In the genomic region with DNA sequence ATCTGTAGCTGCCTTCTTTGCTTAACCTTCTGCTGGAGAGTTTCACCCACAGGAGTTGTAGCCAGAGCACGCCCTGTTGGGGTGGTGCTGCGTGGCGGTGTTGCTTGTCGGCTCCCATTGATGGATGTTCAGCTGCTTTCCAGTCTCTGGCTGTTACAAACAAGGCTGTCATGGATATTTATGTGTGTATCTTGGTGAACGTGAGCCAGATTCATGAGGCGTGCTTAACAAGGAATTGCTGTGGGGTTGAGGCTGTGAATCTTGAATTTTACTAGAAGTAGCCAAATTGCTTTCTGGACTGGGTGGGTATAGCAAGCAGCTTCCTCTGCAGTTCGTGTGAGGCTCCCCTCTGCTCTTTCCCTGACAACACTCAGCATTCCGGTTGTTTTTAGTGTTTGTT, we compare ENCODE assay signal across 21 mouse cellular contexts.
DNase-seq lines count a peak whose midpoint lies in the region; ATAC-seq and TF ChIP-seq lines count a peak whose summit lies in the region.
"Had no signal": no experiment of that assay in that cellular context is flagged by ENCODE, and none has a peak within 500 bp of the region (broad histone marks: within the 10 kb centered on the region; RNA-seq: fewer than 3 reads in every experiment).

No protein-coding gene starts in this region.

- no peak for ATAC-seq in hindbrain, postnatal 0 days
- ATAC-seq in hindbrain, embryonic 11.5 days (ENCODE audit: low FRiP score) = no peak
- ATAC-seq in lung, embryonic 16.5 days (ENCODE audit: low read depth) = peak; percentile 93
- ATAC-seq in neural tube, embryonic 12.5 days (ENCODE audit: low FRiP score, low read depth) = peak; percentile 59; the same call in 1 of the 2 replicates
- ATAC-seq: intestine, embryonic 15.5 days had no signal

- no peaks in the 10 kb centered on the region for H3K9me3 ChIP-seq in hindbrain, postnatal 0 days (ENCODE audit: low read length)
- H3K9me3 ChIP-seq in hindbrain, embryonic 11.5 days (ENCODE audit: control insufficient read depth, low read length) = no peaks in the 10 kb centered on the region
- H3K9me3 ChIP-seq in lung, embryonic 16.5 days (ENCODE audit: control insufficient read depth, low read length) = no peaks in the 10 kb centered on the region
- H3K9me3 ChIP-seq in neural tube, embryonic 12.5 days = no peaks in the 10 kb centered on the region; the same call in 1 of the 2 replicates
- H3K9me3 ChIP-seq: forebrain, embryonic 10.5 days; intestine, embryonic 15.5 days had no signal

- no peaks in the 10 kb centered on the region for H3K36me3 ChIP-seq in hindbrain, postnatal 0 days (ENCODE audit: insufficient read depth, low read length)
- H3K36me3 ChIP-seq in hindbrain, embryonic 11.5 days (ENCODE audit: control insufficient read depth, insufficient read depth, low read length) = no peaks in the 10 kb centered on the region
- H3K36me3 ChIP-seq in lung, embryonic 16.5 days (ENCODE audit: control insufficient read depth, insufficient read depth, low read length) = no peaks in the 10 kb centered on the region
- no peaks in the 10 kb centered on the region for H3K36me3 ChIP-seq in neural tube, embryonic 12.5 days
- H3K36me3 ChIP-seq: intestine, embryonic 15.5 days had no signal

- H3K9ac ChIP-seq in hindbrain, postnatal 0 days (replicated peaks; ENCODE audit: low read length) = no peak overlapping the region
- H3K9ac ChIP-seq in hindbrain, embryonic 11.5 days (ENCODE audit: low read depth, low read length) = no peak overlapping the region
- H3K9ac ChIP-seq in lung, embryonic 16.5 days (ENCODE audit: low read length) = no peak overlapping the region
- H3K9ac ChIP-seq in neural tube, embryonic 12.5 days = no peak overlapping the region
- H3K9ac ChIP-seq: intestine, embryonic 15.5 days had no signal

- peak; percentile 44 for DNase-seq in hindbrain, postnatal 0 days (ENCODE audit: low spot score)
- no peak for DNase-seq in hindbrain, embryonic 11.5 days (ENCODE audit: low spot score)
- DNase-seq in lung, postnatal 25 days (ENCODE audit: low spot score) = no peak
- DNase-seq in lung, postnatal 10 days = peak; percentile 12
- no peak for DNase-seq in gastrocnemius, postnatal 10 days
- DNase-seq: adrenal gland, adult 2 months; cerebellum, postnatal 10 days; heart, adult 18-20 months; heart, postnatal 36 days; kidney, postnatal 25 days; left cerebral cortex, postnatal 4 days; liver; right cerebral cortex, postnatal 25 days; thymus, adult 18-20 months; thymus, postnatal 4 days had no signal

- H3K4me2 ChIP-seq in hindbrain, postnatal 0 days (ENCODE audit: low read depth, low read length) = no peak overlapping the region
- H3K4me2 ChIP-seq in hindbrain, embryonic 11.5 days (replicated peaks; ENCODE audit: low read depth, low read length) = no peak overlapping the region
- no peak overlapping the region for H3K4me2 ChIP-seq in lung, embryonic 16.5 days (ENCODE audit: low read depth, low read length)
- H3K4me2 ChIP-seq in neural tube, embryonic 12.5 days (replicated peaks) = no peak overlapping the region
- H3K4me2 ChIP-seq: intestine, embryonic 15.5 days had no signal

- no peaks in the 10 kb centered on the region for H3K27me3 ChIP-seq in hindbrain, postnatal 0 days (ENCODE audit: insufficient read depth, low read length)
- H3K27me3 ChIP-seq in hindbrain, embryonic 11.5 days (ENCODE audit: control insufficient read depth, insufficient read depth, low read length) = no peaks in the 10 kb centered on the region
- no peaks in the 10 kb centered on the region for H3K27me3 ChIP-seq in lung, embryonic 16.5 days (ENCODE audit: control insufficient read depth, insufficient read depth, low read depth, low read length)
- no peaks in the 10 kb centered on the region for H3K27me3 ChIP-seq in neural tube, embryonic 12.5 days (replicated peaks)
- H3K27me3 ChIP-seq: intestine, embryonic 15.5 days; megakaryocyte, embryonic 14.5 days had no signal

- H3K27ac ChIP-seq in hindbrain, postnatal 0 days = 0 out of 2 replicates have a peak overlapping the region, but pooled peaks have one; percentile 15
- no peak overlapping the region for H3K27ac ChIP-seq in hindbrain, embryonic 11.5 days (ENCODE audit: low read depth, low read length)
- peak overlapping the region; percentile 13; the same call in 1 of the 2 replicates for H3K27ac ChIP-seq in lung, embryonic 16.5 days (ENCODE audit: low read length)
- H3K27ac ChIP-seq in neural tube, embryonic 12.5 days = no peak overlapping the region
- H3K27ac ChIP-seq: forebrain, embryonic 10.5 days; intestine, embryonic 15.5 days; left cerebral cortex, adult 2 months had no signal

- H3K4me3 ChIP-seq in hindbrain, postnatal 0 days (ENCODE audit: low read length) = no peak overlapping the region
- no peak overlapping the region for H3K4me3 ChIP-seq in hindbrain, embryonic 11.5 days (ENCODE audit: low read depth, low read length)
- H3K4me3 ChIP-seq in lung, embryonic 16.5 days (ENCODE audit: low read length) = no peak overlapping the region
- H3K4me3 ChIP-seq in neural tube, embryonic 12.5 days = no peak overlapping the region
- H3K4me3 ChIP-seq: forebrain, embryonic 10.5 days; intestine, embryonic 15.5 days; left cerebral cortex, adult 2 months; megakaryocyte, embryonic 14.5 days had no signal

- 40% methylated on average over 8 of the region's 8 CpGs for WGBS in hindbrain, postnatal 0 days
- WGBS in hindbrain, embryonic 11.5 days = 73% methylated on average over 8 of the region's 8 CpGs
- WGBS in lung, embryonic 16.5 days = 43% methylated on average over 8 of the region's 8 CpGs
- WGBS in neural tube, embryonic 12.5 days = 38% methylated on average over 8 of the region's 8 CpGs

- TF ChIP-seq CTCF in hindbrain, postnatal 0 days (IDR thresholded peaks at IDR 0.05; ENCODE audit: low read depth) = no peak

- peaks cover 29% of the 10 kb centered on the region for H3K4me1 ChIP-seq in hindbrain, postnatal 0 days (ENCODE audit: insufficient read depth, low read length)
- H3K4me1 ChIP-seq in hindbrain, embryonic 11.5 days (replicated peaks; ENCODE audit: control insufficient read depth, insufficient read depth, low read length) = no peaks in the 10 kb centered on the region; the same call in 1 of the 2 replicates
- H3K4me1 ChIP-seq in lung, embryonic 16.5 days (replicated peaks; ENCODE audit: control insufficient read depth, insufficient read depth, low read length) = no peaks in the 10 kb centered on the region
- peaks cover 52% of the 10 kb centered on the region for H3K4me1 ChIP-seq in neural tube, embryonic 12.5 days
- H3K4me1 ChIP-seq: intestine, embryonic 15.5 days; megakaryocyte, embryonic 14.5 days had no signal

Comparison
In these comparisons a context has a peak if more than half of its experiments do, and no peak if none do; other contexts are left out.
1. DNase-seq: peak in hindbrain, postnatal 0 days (single experiment) and lung, postnatal 10 days (single experiment); none in hindbrain, embryonic 11.5 days (single experiment), lung, postnatal 25 days (single experiment) and gastrocnemius, postnatal 10 days (single experiment).
2. H3K27ac ChIP-seq: peak in hindbrain, postnatal 0 days (single experiment) and lung, embryonic 16.5 days (single experiment); none in hindbrain, embryonic 11.5 days (single experiment) and neural tube, embryonic 12.5 days (single experiment).
3. ATAC-seq: peak in lung, embryonic 16.5 days (single experiment) and neural tube, embryonic 12.5 days (single experiment); none in hindbrain, postnatal 0 days (single experiment) and hindbrain, embryonic 11.5 days (single experiment).